Mouse (Mus musculus) CD4-positive, CD25-positive, alpha-beta regulatory T cell, adult 4 months (primary cell): ENCODE measurements around the gene Supv3l1. TPM values are rescaled to one million over a fixed set of nuclear protein-coding genes. Genes with fewer than 3 reads are reported as not detected.
"Not testable (repeated sequence)": the region's sequence is repeated elsewhere in the genome, so short reads cannot be mapped to it uniquely, and the experiment has no call there.

Experiments used
- ATAC-seq: one replicate; pipeline ENCODE4 v1.8.0; 2017
- polyA plus RNA-seq, 2 experiments: library from polyadenylated mRNA; unstranded; fragments of 100-300 nt; shearing (Covaris generic); gene quantifications; one replicate each; pipeline ENCODE4 v1.2.1; 2017

Gene Supv3l1
- polyA plus RNA-seq, result 10 to 100 TPM in 1 of 2 experiments, 1 to 10 TPM in 1; 8.4 to 11.7 TPM

GRCm38 (mm10) chr10:62449364-62450279, at the start of gene Supv3l1, which contains the start of gene 4930507D05Rik:
Gene Supv3l1 (minus strand): TSS chr10:62449738.
Gene 4930507D05Rik (plus strand): TSS chr10:62449489.
- ATAC-seq, result peak; percentile 90

- not testable (repeated sequence) for ATAC-seq
Observed at GRCm38 (mm10) chr10:62491681-62492080, 42.1 kb upstream of the Supv3l1 start.

- ATAC-seq, result no peak
Observed at GRCm38 (mm10) chr10:62488266-62488665, 38.7 kb upstream of the Supv3l1 start.

- ATAC-seq, result peak; percentile 88
Observed at GRCm38 (mm10) chr10:62486618-62487415, 37.3 kb upstream of the Supv3l1 start, which contains the start of gene Vps26a. Gene Vps26a (minus strand): TSS chr10:62486805.

GRCm38 (mm10) chr10:62485878-62486582, 36.5 kb upstream of the Supv3l1 start:
- ATAC-seq, result peak; percentile 4

GRCm38 (mm10) chr10:62481108-62481852, 31.7 kb upstream of the Supv3l1 start:
- ATAC-seq, result no peak

GRCm38 (mm10) chr10:62476980-62477379, 27.4 kb upstream of the Supv3l1 start:
- ATAC-seq, result no peak

- ATAC-seq, result no peak
Observed at GRCm38 (mm10) chr10:62474944-62475343, 25.4 kb upstream of the Supv3l1 start.

GRCm38 (mm10) chr10:62471105-62471504, 21.6 kb upstream of the Supv3l1 start:
- ATAC-seq, result no peak

GRCm38 (mm10) chr10:62469736-62470135, 20.2 kb upstream of the Supv3l1 start:
- ATAC-seq, result no peak

- no peak for ATAC-seq
Observed at GRCm38 (mm10) chr10:62461321-62461720, 11.8 kb upstream of the Supv3l1 start.

- ATAC-seq, result not testable (repeated sequence)
Observed at GRCm38 (mm10) chr10:62452001-62452400, 2.5 kb upstream of the Supv3l1 start.

GRCm38 (mm10) chr10:62450280-62450640, 722 bp upstream of the Supv3l1 start:
- no peak for ATAC-seq

GRCm38 (mm10) chr10:62430427-62430826, 19.1 kb downstream of the Supv3l1 start:
- no peak for ATAC-seq

- ATAC-seq, result no peak
Observed at GRCm38 (mm10) chr10:62425081-62425871, 24.3 kb downstream of the Supv3l1 start.

- ATAC-seq, result no peak
Observed at GRCm38 (mm10) chr10:62422255-62422654, 27.3 kb downstream of the Supv3l1 start, which contains the start of gene Hkdc1. Gene Hkdc1 (minus strand): TSS chr10:62422491.

- ATAC-seq, result no peak
Observed at GRCm38 (mm10) chr10:62421127-62421526, 28.4 kb downstream of the Supv3l1 start.

- ATAC-seq, result no peak
Observed at GRCm38 (mm10) chr10:62420399-62420798, 29.1 kb downstream of the Supv3l1 start.

GRCm38 (mm10) chr10:62419422-62419821, 30.1 kb downstream of the Supv3l1 start:
- ATAC-seq, result no peak

GRCm38 (mm10) chr10:62418831-62419356, 30.6 kb downstream of the Supv3l1 start:
- ATAC-seq, result no peak

- ATAC-seq, result no peak
Observed at GRCm38 (mm10) chr10:62413606-62413982, 35.9 kb downstream of the Supv3l1 start.
